Mouse (Mus musculus) CD8-positive naive resting alpha-beta T cell, adult 2 months (primary cell): ENCODE data around the gene Map3k20.
A peak's percentile ranks its signal among the peaks of the same experiment; 100 is the strongest.

Source experiments
- DNase-seq, 2 experiments: peaks; one replicate each; pipeline ENCODE4 v3.0.0; 2022; ENCODE audit warnings: low read depth in 2 of 2, low spot score in 2 of 2

Gene Map3k20

DNA sequence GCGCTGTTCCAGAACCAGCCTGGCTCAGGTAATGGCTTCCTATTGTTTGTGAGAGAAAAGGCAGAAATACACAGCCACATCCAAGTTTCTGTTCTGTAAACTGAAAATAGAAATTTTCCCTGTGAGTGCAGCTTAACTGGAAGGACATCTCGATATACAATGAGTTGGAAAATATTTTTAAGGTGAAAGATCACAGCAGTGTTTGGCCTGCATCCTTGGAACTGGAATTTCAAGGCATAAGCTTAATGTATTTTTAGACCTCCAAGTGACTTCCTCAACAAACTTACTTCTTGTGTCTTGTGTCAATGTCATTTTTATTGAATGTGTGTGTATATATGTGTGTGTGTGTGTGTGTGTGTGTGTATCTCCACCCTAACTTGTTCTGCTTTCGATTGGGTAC is 90.4 kb downstream of the Map3k20 start:
- no peak for DNase-seq

DNA sequence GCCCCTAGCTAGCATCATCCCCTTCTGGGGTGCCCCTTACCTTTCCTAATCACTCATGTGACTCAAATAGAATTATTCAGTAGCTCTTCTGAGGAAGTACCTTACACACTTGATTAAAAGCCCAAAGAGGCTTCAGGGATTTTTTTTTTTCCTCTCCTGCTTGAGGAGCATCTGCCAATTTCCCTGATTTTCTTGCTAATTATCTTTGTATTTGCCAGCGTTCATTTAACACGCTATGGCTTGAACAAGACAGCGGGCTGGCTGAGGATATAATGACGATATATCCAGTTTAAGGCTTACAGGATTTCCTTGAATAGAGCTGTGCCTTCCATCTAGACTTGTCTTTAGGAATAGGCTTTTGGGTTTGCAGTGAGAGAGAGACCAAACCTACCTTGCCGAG is 91.5 kb downstream of the Map3k20 start:
- DNase-seq: no peak

- DNase-seq: no peak
Observed at GRCm38 (mm10) chr2:72379425-72379824, 94.0 kb downstream of the Map3k20 start.

GRCm38 (mm10) chr2:72382662-72383061 is 97.2 kb downstream of the Map3k20 start:
- DNase-seq: no peak

DNA sequence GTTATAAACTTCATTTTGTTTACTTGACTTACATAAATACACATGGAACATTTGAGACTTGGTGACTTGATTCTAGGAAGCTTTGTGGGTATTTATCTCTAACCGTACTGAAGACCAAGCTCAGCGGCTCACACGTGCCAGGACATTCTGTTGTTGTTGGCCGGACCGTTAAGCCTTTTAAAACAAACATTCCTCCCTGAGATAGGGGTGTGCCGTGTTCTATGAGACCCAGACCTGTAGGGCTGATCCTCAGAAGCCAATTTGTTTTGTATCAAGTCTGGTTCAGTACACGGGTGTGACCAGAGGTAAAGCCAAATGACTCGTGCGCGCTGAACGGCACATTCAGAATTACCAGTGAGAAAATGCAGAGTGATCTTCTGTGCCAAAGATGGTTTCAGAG is 97.9 kb downstream of the Map3k20 start:
- DNase-seq: no peak

GRCm38 (mm10) chr2:72389411-72389810 is 104.0 kb downstream of the Map3k20 start:
- DNase-seq: no peak

GRCm38 (mm10) chr2:72389942-72390341 is 104.5 kb downstream of the Map3k20 start:
- DNase-seq: peak; percentile 55 to 67

- no peak for DNase-seq
Observed at GRCm38 (mm10) chr2:72390474-72390873, 105.0 kb downstream of the Map3k20 start.

- no peak for DNase-seq
Observed at GRCm38 (mm10) chr2:72391024-72391423, 105.6 kb downstream of the Map3k20 start.

- DNase-seq: no peak
Observed at GRCm38 (mm10) chr2:72391721-72392120, 106.3 kb downstream of the Map3k20 start.

DNA sequence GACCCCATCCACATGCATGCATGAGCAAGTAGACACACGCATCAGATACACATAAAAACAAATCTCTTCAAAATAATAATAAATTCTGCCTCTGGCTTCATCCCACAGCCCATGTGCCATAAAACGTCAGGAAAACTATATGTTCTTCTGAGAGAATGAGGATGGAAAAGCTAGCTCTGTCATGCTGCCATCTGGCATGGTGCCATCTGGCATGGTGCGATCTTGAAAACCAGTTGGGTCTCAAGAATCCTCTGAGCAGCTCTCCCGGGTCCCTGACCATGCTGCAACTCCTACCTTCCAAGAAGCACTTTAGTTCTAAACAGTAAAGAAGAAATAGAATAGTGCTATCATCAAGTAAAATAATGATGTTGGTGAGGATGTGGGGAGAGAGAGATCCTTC is 106.9 kb downstream of the Map3k20 start:
- no peak for DNase-seq

- DNase-seq: no peak
Observed at GRCm38 (mm10) chr2:72396934-72397333, 111.5 kb downstream of the Map3k20 start.

GRCm38 (mm10) chr2:72398227-72398626 is 112.8 kb downstream of the Map3k20 start:
- DNase-seq: no peak

DNA sequence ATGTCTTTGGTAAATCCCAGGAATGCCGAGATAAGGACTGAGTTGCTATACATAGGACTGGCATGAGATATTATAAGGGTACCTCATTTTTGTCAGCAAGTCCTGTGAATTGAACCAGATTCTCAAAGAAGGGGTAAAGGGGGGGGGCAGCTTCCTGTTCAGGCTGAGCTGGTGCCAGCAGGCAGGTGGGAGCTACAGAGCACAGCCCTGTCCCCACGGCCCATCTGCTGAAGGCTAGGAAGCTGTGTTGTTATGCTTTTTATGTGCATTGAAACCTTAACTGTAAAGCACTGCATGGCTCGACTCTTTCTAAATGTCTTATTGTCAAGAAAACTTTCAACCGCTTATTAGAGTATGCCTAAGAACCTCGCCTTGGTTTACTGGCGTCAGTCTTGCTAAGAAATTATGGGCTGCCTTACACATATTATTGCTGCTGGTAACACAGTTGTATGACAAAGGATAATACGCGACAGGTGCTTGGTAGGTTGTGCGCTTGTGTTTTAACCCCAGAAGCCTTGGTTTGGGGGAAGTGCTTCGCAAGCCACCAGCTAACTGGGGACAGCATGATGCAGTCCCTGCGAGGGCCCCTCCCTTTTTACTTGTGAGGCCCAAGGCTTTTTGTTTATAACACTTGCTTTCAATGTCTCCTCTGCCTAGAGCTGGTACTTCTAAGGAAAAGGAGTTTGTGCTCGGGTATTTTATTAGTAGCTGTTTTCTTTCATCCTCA is 114.2 kb downstream of the Map3k20 start:
- DNase-seq: no peak

DNA sequence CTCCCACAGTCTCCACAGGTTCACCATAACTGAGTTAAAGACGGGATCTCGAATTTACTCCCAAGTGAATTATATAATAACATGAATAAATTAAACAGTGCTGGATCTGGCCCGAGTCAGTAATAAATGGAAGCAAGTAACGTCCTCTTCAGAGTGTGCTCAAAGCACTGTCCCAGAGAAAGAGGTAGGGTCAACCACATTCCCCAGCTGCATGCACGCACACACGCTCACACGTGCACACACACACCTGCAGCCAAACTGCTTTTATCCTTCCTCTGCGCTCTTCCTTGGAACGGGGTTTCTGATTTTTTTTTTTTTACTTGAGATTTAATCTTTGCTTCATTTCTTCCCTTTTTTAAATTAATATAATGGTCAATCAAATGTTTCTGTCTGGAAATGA is 115.9 kb downstream of the Map3k20 start:
- no peak for DNase-seq

GRCm38 (mm10) chr2:72405621-72406555 is 120.5 kb downstream of the Map3k20 start:
- DNase-seq: no peak

- no peak for DNase-seq
Observed at GRCm38 (mm10) chr2:72406701-72407100, 121.3 kb downstream of the Map3k20 start.

GRCm38 (mm10) chr2:72407341-72408092 is 122.1 kb downstream of the Map3k20 start:
- no peak for DNase-seq

DNA sequence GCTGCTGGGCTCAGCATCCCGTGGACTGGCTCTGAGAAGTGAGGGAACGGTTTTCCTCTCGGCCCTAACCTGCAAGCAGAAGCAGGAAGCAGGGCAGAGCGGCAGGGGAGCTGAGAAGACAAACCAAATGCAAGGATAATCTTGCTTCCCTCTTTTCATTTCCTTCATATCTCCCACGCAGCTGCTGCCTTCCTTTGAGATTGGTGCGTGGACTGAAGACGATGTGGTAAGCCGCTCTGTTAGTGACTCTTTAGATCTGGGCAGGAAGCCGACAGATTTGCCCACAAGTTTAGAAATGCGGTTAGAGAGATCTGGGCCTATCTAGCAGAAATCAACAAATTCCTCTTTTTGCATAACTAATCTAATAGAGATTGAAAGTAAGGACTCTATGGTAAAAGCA is 124.5 kb downstream of the Map3k20 start:
- DNase-seq: no peak

- DNase-seq: no peak
Observed at GRCm38 (mm10) chr2:72412266-72412665, 126.8 kb downstream of the Map3k20 start.

GRCm38 (mm10) chr2:72415416-72415815 is 130.0 kb downstream of the Map3k20 start:
- no peak for DNase-seq
